Mouse (Mus musculus): Measurements from ENCODE around the gene Hist1h1e. TPM values are rescaled to one million over a fixed set of nuclear protein-coding genes. Genes with fewer than 3 reads are reported as not detected.
A peak's percentile ranks its signal among the peaks of the same experiment; 100 is the strongest.
"Not testable (repeated sequence)": the region's sequence is repeated elsewhere in the genome, so short reads cannot be mapped to it uniquely, and the experiment has no call there.

Hist1h1e gene
- polyA plus RNA-seq, 2 experiments: 7.7 to 16.4 TPM

- H3K27ac ChIP-seq (replicated peaks; ENCODE audit: low read depth, low read length): no peak overlapping the region
- no peak overlapping the region for H3K9ac ChIP-seq (ENCODE audit: low read depth, low read length, severe bottlenecking)
- DNase-seq (ENCODE audit: low spot score) (no peak), ATAC-seq (ENCODE audit: low FRiP score, low read depth) (no peak)
- no peak overlapping the region for H3K4me2 ChIP-seq (replicated peaks; ENCODE audit: low read depth, low read length, severe bottlenecking)
- 72% methylated on average over 7 of the region's 7 CpGs for WGBS
- H3K4me3 ChIP-seq (replicated peaks; ENCODE audit: low read length): no peak overlapping the region
- H3K4me1 ChIP-seq (ENCODE audit: control insufficient read depth, insufficient read depth, low read length): peaks cover 8% of the 10 kb centered on the region; the same call in 1 of the 2 replicates
- no peaks in the 10 kb centered on the region for H3K27me3 ChIP-seq (ENCODE audit: control insufficient read depth, insufficient read depth, low read length)
- H3K36me3 ChIP-seq (ENCODE audit: control insufficient read depth, insufficient read depth, low read length): no peaks in the 10 kb centered on the region
- no peaks in the 10 kb centered on the region for H3K9me3 ChIP-seq (ENCODE audit: control insufficient read depth, low read length)
- TF ChIP-seq POLR2A (IDR thresholded peaks at IDR 0.05; ENCODE audit: borderline replicate concordance, extremely low read depth, insufficient read depth, insufficient read length): no peak
These were observed 26.6 kb downstream of the Hist1h1e start for GRCm38 (mm10) chr13:23595622-23596372.

GRCm38 (mm10) chr13:23595185-23595584 lies 27.2 kb downstream of the Hist1h1e start:
- no peaks in the 10 kb centered on the region for H3K9me3 ChIP-seq (ENCODE audit: control insufficient read depth, low read length)
- WGBS: 78% methylated on average over 2 of the region's 2 CpGs
- H3K36me3 ChIP-seq (ENCODE audit: control insufficient read depth, insufficient read depth, low read length): no peaks in the 10 kb centered on the region
- no peak overlapping the region for H3K4me2 ChIP-seq (replicated peaks; ENCODE audit: low read depth, low read length, severe bottlenecking)
- no peak overlapping the region for H3K9ac ChIP-seq (ENCODE audit: low read depth, low read length, severe bottlenecking)
- peaks cover 8% of the 10 kb centered on the region; the same call in 1 of the 2 replicates for H3K4me1 ChIP-seq (ENCODE audit: control insufficient read depth, insufficient read depth, low read length)
- no peaks in the 10 kb centered on the region for H3K27me3 ChIP-seq (ENCODE audit: control insufficient read depth, insufficient read depth, low read length)
- no peak for TF ChIP-seq POLR2A (IDR thresholded peaks at IDR 0.05; ENCODE audit: borderline replicate concordance, extremely low read depth, insufficient read depth, insufficient read length)
- ATAC-seq (ENCODE audit: low FRiP score, low read depth) (no peak), DNase-seq (ENCODE audit: low spot score) (no peak)
- no peak overlapping the region for H3K27ac ChIP-seq (replicated peaks; ENCODE audit: low read depth, low read length)
- H3K4me3 ChIP-seq (replicated peaks; ENCODE audit: low read length): no peak overlapping the region

GRCm38 (mm10) chr13:23593051-23593770 lies 29.1 kb downstream of the Hist1h1e start:
- Histone ChIP-seq H3K36me3 (ENCODE audit: control insufficient read depth, insufficient read depth, low read length) (no peaks in the 10 kb centered on the region), H3K4me2 (replicated peaks; ENCODE audit: low read depth, low read length, severe bottlenecking) (no peak overlapping the region), H3K4me1 (ENCODE audit: control insufficient read depth, insufficient read depth, low read length) (peaks cover 8% of the 10 kb centered on the region; the same call in 1 of the 2 replicates), H3K9ac (ENCODE audit: low read depth, low read length, severe bottlenecking) (no peak overlapping the region), H3K4me3 (replicated peaks; ENCODE audit: low read length) (no peak overlapping the region), H3K27me3 (ENCODE audit: control insufficient read depth, insufficient read depth, low read length) (no peaks in the 10 kb centered on the region), H3K27ac (replicated peaks; ENCODE audit: low read depth, low read length) (peak overlapping the region; percentile 50), H3K9me3 (ENCODE audit: control insufficient read depth, low read length) (no peaks in the 10 kb centered on the region)
- no peak for ATAC-seq (ENCODE audit: low FRiP score, low read depth)
- WGBS: 61% methylated on average over 5 of the region's 5 CpGs
- no peak for DNase-seq (ENCODE audit: low spot score)
- no peak for TF ChIP-seq POLR2A (IDR thresholded peaks at IDR 0.05; ENCODE audit: borderline replicate concordance, extremely low read depth, insufficient read depth, insufficient read length)

- Histone ChIP-seq H3K4me3 (replicated peaks; ENCODE audit: low read length) (no peak overlapping the region), H3K27me3 (ENCODE audit: control insufficient read depth, insufficient read depth, low read length) (no peaks in the 10 kb centered on the region), H3K4me2 (replicated peaks; ENCODE audit: low read depth, low read length, severe bottlenecking) (no peak overlapping the region), H3K9me3 (ENCODE audit: control insufficient read depth, low read length) (no peaks in the 10 kb centered on the region), H3K9ac (ENCODE audit: low read depth, low read length, severe bottlenecking) (no peak overlapping the region), H3K27ac (replicated peaks; ENCODE audit: low read depth, low read length) (peak overlapping the region; percentile 50; the same call in 1 of the 2 replicates), H3K36me3 (ENCODE audit: control insufficient read depth, insufficient read depth, low read length) (no peaks in the 10 kb centered on the region), H3K4me1 (ENCODE audit: control insufficient read depth, insufficient read depth, low read length) (peaks cover 8% of the 10 kb centered on the region; the same call in 1 of the 2 replicates)
- WGBS: 38% methylated on average over 7 of the region's 7 CpGs
- ATAC-seq (ENCODE audit: low FRiP score, low read depth) (no peak), DNase-seq (ENCODE audit: low spot score) (no peak)
- no peak for TF ChIP-seq POLR2A (IDR thresholded peaks at IDR 0.05; ENCODE audit: borderline replicate concordance, extremely low read depth, insufficient read depth, insufficient read length)
These were observed 29.7 kb downstream of the Hist1h1e start for GRCm38 (mm10) chr13:23592614-23593013.

- not testable (repeated sequence) for H3K4me3 ChIP-seq (replicated peaks; ENCODE audit: low read length); H3K9me3 ChIP-seq (ENCODE audit: control insufficient read depth, low read length); DNase-seq (ENCODE audit: low spot score); H3K9ac ChIP-seq (ENCODE audit: low read depth, low read length, severe bottlenecking); H3K36me3 ChIP-seq (ENCODE audit: control insufficient read depth, insufficient read depth, low read length); H3K4me2 ChIP-seq (replicated peaks; ENCODE audit: low read depth, low read length, severe bottlenecking); ATAC-seq (ENCODE audit: low FRiP score, low read depth); H3K27me3 ChIP-seq (ENCODE audit: control insufficient read depth, insufficient read depth, low read length); H3K27ac ChIP-seq (replicated peaks; ENCODE audit: low read depth, low read length)
- 80% methylated on average over 6 of the region's 7 CpGs for WGBS
- peaks cover 11% of the 10 kb centered on the region for H3K4me1 ChIP-seq (ENCODE audit: control insufficient read depth, insufficient read depth, low read length)
These were observed 30.5 kb downstream of the Hist1h1e start for GRCm38 (mm10) chr13:23591886-23592285.
